Mouse (Mus musculus) neural tube, embryonic 13.5 days (tissue): ENCODE measurements around the gene Dcst1. TPM values are rescaled to one million over a fixed set of nuclear protein-coding genes. Genes with fewer than 3 reads are reported as not detected.

Source experiments
- ATAC-seq: fragments of 200-750 bp; cut with Nextera tagmentation; 2 replicates; pipeline ENCODE4 v1.8.0; 2017; ENCODE audit warnings: low read depth, mild to moderate bottlenecking, moderate TSS enrichment, moderate library complexity
- H3K27ac ChIP-seq: fragments of 300-500 bp; sonication (generic); replicated peaks from 2 replicates; pipeline ENCODE4 v1.5.1; 2015; ENCODE audit warnings: moderate library complexity, mild to moderate bottlenecking, inconsistent platforms
- H3K27me3 ChIP-seq: fragments of 300-500 bp; sonication (generic); 2 replicates; pipeline ENCODE4 v1.6.1; 2015; ENCODE audit warnings: mild to moderate bottlenecking, inconsistent platforms
- H3K36me3 ChIP-seq: fragments of 300-500 bp; sonication (generic); 2 replicates; pipeline ENCODE4 v1.6.1; 2015; ENCODE audit warnings: mild to moderate bottlenecking, inconsistent platforms
- H3K4me1 ChIP-seq: fragments of 300-500 bp; sonication (generic); replicated peaks from 2 replicates; pipeline ENCODE4 v1.6.1; 2015; ENCODE audit warnings: inconsistent platforms
- H3K4me2 ChIP-seq: fragments of 300-500 bp; sonication (generic); 2 replicates; pipeline ENCODE4 v1.6.1; 2015; ENCODE audit warnings: inconsistent platforms, mild to moderate bottlenecking, moderate library complexity
- H3K4me3 ChIP-seq: fragments of 300-500 bp; sonication (generic); 2 replicates; pipeline ENCODE4 v1.5.1; 2015; ENCODE audit warnings: mild to moderate bottlenecking, inconsistent platforms
- H3K9ac ChIP-seq: fragments of 300-500 bp; sonication (generic); 2 replicates; pipeline ENCODE4 v1.6.1; 2015; ENCODE audit warnings: moderate library complexity, mild to moderate bottlenecking, inconsistent platforms
- H3K9me3 ChIP-seq: fragments of 300-500 bp; sonication (generic); 2 replicates; pipeline ENCODE4 v1.6.1; 2016; ENCODE audit warnings: inconsistent platforms
- WGBS: fragments of 180-500 bp; shearing (Covaris S2); methylation state at CpG from one replicate; pipeline ENCODE4 v1.1.7; 2015; 5-methylcytosine and 5-hydroxymethylcytosine counted together
- polyA plus RNA-seq: library from polyadenylated mRNA; unstranded; fragments of >200 nt; fragmentation: Nextera tagmentation; extraction: Ambion mirVana; gene quantifications from 2 replicates; pipeline ENCODE4 v1.2.1, GENCODE M21; 2015

The Dcst1 gene
- polyA plus RNA-seq, 1 experiment from 2014 or later = 1.1 TPM

GRCm38 (mm10) chr3:89386438-89387420, 21.7 kb upstream of the Dcst1 start:
- H3K4me2 ChIP-seq = no peak overlapping the region
- no peak overlapping the region for H3K4me3 ChIP-seq
- 55% methylated on average over 17 of the region's 17 CpGs for WGBS
- H3K36me3 ChIP-seq = no peaks in the 10 kb centered on the region
- H3K27me3 ChIP-seq = 0 out of 2 replicates have a peak, but pooled peaks cover 5% of the 10 kb centered on the region
- no peaks in the 10 kb centered on the region for H3K9me3 ChIP-seq
- peaks cover 21% of the 10 kb centered on the region for H3K4me1 ChIP-seq
- ATAC-seq = no peak
- no peak overlapping the region for H3K27ac ChIP-seq
- H3K9ac ChIP-seq = no peak overlapping the region

DNA sequence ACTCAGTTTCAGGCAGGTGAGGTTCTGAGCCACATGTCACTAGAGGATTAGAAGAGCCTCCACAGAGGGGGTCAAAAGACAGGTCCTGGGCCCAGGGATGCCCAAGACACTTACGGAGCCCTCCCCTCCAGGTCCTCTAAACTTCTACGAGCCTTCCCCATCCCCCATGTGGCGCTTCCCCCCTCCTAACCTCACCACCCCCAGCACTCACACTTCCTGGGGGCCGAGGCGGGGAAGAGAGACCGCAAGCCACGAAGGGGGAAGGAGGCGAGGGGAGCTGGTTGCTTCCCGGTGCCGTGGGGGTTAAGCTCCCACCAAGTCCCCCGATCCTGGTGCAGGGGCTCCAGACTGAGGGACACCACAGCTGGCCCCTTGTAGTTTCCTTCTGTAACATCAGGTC, 20.4 kb upstream of the Dcst1 start:
- no peak for ATAC-seq
- 0 out of 2 replicates have a peak, but pooled peaks cover 5% of the 10 kb centered on the region for H3K27me3 ChIP-seq
- no peak overlapping the region for H3K4me3 ChIP-seq
- peaks cover 8% of the 10 kb centered on the region; the same call in 1 of the 2 replicates for H3K4me1 ChIP-seq
- H3K9me3 ChIP-seq = no peaks in the 10 kb centered on the region
- H3K9ac ChIP-seq = no peak overlapping the region
- WGBS = 55% methylated on average over 11 of the region's 11 CpGs
- no peak overlapping the region for H3K4me2 ChIP-seq
- no peaks in the 10 kb centered on the region for H3K36me3 ChIP-seq
- H3K27ac ChIP-seq = no peak overlapping the region

DNA sequence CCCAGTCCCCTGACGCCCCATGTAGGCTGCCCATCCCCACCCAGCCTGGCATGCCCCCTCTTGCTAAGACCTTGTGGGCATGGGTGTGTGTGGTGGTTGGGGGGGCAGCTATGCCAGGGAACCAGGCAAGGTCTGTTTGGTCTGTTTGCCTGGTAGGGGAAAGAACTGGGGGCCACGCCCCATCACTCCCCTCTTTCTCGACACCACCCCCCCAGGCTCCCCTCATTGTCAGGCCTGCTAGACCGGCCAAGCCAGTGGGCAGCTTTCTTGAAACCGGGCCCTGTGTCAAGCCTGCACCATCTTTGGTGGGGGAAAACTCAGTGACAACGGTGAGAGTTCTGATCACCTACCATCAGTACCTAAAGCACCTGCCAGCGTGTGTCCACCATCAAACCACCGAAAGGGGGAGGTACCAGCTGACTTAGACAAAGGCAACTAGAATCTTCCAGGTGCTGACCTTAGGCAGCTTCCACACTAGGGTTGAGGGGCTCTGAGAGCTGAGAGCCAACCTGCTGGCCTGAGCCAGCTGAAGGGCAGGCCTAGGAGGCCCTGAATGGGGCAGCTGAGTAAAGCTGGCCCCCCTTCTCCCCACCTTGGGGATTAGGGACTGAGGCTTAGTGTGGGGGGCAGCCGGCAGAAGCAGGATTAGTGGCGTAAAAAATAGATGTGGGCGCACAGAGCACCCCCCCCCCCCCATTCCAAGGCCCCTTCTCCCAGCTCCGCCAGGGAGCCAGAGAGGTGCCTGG, 19.5 kb upstream of the Dcst1 start:
- no peak overlapping the region for H3K27ac ChIP-seq
- H3K36me3 ChIP-seq = no peaks in the 10 kb centered on the region
- H3K4me2 ChIP-seq = no peak overlapping the region
- WGBS = 81% methylated on average over 11 of the region's 12 CpGs
- no peaks in the 10 kb centered on the region for H3K9me3 ChIP-seq
- no peak for ATAC-seq
- 0 out of 2 replicates have a peak, but pooled peaks cover 5% of the 10 kb centered on the region for H3K27me3 ChIP-seq
- H3K4me1 ChIP-seq = peaks cover 9% of the 10 kb centered on the region; the same call in 1 of the 2 replicates
- H3K9ac ChIP-seq = no peak overlapping the region
- no peak overlapping the region for H3K4me3 ChIP-seq

DNA sequence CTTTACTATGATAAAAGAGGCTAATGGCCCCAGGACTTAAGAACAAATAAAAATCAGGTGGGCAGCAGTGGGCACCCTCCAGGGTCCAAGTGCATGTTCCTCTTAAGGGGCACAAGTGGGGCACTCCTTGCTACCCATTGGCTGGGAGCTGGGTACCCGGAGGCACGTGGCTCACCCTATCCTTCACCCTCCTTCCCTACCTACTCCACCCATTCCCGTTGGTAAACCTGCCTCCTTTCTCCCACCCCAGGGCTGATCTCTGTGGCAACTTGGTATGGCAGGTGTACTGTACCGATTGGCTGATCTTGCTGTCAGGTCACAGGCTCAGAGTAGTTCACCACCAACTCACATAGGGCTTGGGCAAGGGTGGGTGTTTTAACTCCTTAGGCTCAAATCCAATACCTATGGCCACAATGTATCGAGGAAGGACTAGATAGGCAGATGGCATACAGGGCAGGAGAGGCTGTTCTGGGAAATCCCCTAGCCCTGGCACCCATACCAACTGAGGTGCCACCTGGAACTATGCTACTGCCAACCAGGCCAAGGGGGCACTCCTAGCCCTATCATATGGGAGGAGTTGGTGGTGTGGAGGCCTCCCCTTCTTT, 18.7 kb upstream of the Dcst1 start:
- Histone ChIP-seq H3K4me1 (peaks cover 15% of the 10 kb centered on the region), H3K9ac (no peak overlapping the region), H3K36me3 (no peaks in the 10 kb centered on the region), H3K4me2 (no peak overlapping the region), H3K9me3 (no peaks in the 10 kb centered on the region), H3K27me3 (0 out of 2 replicates have a peak, but pooled peaks cover 5% of the 10 kb centered on the region), H3K27ac (no peak overlapping the region), H3K4me3 (no peak overlapping the region)
- WGBS = 84% methylated on average over 5 of the region's 5 CpGs
- no peak for ATAC-seq

DNA sequence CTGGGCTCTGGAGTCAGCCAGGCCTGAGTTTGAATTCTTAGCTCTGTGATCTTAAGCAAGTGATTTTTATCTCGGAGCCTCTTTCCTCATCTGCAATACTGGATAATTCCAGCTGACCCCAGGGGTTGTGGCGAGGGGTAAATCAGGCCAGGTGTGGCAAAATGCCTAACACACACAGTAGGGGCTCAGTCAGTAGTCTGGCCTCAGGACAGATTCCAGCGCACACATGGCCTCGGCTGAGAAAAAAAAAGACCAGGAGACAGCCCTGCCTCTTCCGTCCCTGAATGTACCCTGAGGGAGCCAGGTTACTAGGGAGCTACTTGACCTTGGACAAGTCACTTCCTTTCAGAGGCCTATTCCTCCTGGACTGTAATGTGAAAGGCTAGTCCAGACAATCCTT, 17.9 kb upstream of the Dcst1 start:
- H3K36me3 ChIP-seq = no peaks in the 10 kb centered on the region
- H3K27me3 ChIP-seq = 0 out of 2 replicates have a peak, but pooled peaks cover 5% of the 10 kb centered on the region
- H3K4me1 ChIP-seq = peaks cover 20% of the 10 kb centered on the region
- no peak overlapping the region for H3K4me2 ChIP-seq
- no peak overlapping the region for H3K9ac ChIP-seq
- no peak overlapping the region for H3K4me3 ChIP-seq
- 82% methylated on average over 5 of the region's 5 CpGs for WGBS
- no peak for ATAC-seq
- H3K9me3 ChIP-seq = no peaks in the 10 kb centered on the region
- no peak overlapping the region for H3K27ac ChIP-seq

DNA sequence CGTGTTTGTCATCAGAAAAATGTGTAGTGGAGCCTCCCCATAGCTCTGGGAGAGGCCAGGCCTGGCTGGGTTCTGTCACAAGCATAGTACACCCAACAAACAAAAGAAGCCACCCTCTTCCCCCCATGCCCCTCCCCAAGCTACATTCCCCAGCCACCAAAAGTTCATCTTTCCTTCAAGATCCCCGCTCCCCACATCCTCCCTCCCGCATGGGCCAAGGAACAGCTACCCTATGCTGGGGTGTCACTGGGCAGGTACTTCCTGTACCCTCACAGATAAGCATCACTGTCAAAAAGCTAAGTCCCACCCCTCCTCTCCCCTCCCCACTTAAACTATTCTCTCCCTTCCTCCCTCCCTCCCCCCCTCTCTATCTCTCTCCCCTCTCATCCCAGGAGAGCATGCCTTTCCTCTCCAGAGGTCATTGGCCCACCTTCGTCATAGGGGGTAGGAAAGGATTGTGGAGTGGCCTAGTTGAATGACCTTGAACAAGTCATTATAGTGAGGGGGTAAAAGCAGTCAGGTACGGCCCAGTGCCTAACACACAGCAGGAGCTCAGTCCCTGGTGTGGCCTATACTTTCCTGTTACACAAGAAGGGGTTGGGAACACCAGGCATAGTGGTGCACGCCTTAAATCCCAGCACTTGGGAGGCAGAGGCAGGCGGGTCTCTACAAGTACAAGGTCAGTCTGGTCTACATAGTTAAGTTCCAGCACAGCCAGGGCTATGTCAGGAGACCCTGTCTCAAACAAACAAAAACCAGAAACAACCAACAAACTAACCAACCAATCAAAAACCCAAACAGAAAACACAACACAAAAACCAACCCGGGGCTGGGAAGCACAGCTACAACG, 17.2 kb upstream of the Dcst1 start:
- 87% methylated on average over 9 of the region's 9 CpGs for WGBS
- no peak overlapping the region for H3K4me3 ChIP-seq

DNA sequence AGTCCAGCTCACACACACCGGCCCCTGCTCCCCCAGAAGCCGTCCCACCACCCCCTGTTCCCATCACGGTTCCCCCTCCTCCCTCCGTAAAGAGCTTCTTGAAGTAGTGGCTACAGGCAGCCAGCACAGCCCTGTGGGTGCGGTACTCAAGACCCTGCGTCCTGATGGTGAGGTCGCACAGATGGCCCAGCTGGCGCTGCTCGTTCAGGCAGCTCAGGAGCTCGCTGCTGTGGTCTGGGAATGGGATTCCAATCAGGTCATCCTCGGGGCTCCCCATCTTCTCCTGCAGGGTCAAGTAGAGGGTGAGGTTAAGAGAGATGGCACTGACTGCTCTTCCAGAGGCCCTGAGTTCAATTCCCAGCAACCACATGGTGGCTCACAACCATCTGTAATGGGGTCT, 16.2 kb upstream of the Dcst1 start:
- Histone ChIP-seq H3K36me3 (no peaks in the 10 kb centered on the region), H3K4me2 (no peak overlapping the region), H3K27ac (no peak overlapping the region), H3K9me3 (no peaks in the 10 kb centered on the region), H3K9ac (no peak overlapping the region), H3K27me3 (0 out of 2 replicates have a peak, but pooled peaks cover 5% of the 10 kb centered on the region), H3K4me1 (peaks cover 21% of the 10 kb centered on the region), H3K4me3 (no peak overlapping the region)
- no peak for ATAC-seq
- 86% methylated on average over 11 of the region's 11 CpGs for WGBS

More for the DNA sequence above, 17.2 kb upstream of the Dcst1 start:
- no peak for ATAC-seq
- Histone ChIP-seq H3K27ac (no peak overlapping the region), H3K9ac (no peak overlapping the region), H3K27me3 (0 out of 2 replicates have a peak, but pooled peaks cover 5% of the 10 kb centered on the region), H3K4me2 (no peak overlapping the region), H3K36me3 (no peaks in the 10 kb centered on the region), H3K9me3 (no peaks in the 10 kb centered on the region), H3K4me1 (peaks cover 21% of the 10 kb centered on the region)

DNA sequence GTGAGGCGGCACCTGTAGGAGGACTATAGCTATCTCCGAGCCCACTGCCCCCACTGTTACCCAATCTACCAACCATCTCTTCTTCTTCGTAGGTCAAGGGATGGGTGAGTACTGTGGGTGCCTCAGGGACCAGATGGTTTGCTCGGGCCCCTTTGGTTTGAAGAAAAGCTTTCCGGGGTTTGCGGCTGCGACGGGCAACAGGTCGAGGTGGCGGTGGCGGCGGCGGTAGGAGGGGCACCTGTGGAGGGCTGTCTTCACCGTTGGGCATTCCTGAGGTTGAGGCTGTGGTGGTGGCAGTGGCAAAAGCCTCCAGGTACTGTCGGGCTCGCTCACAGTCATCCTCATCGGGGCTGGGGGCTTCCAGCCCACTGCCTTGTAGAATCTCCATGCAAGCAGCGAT, 15.7 kb upstream of the Dcst1 start:
- ATAC-seq = no peak
- H3K9me3 ChIP-seq = no peaks in the 10 kb centered on the region
- WGBS = 92% methylated on average over 18 of the region's 18 CpGs
- no peak overlapping the region for H3K4me3 ChIP-seq
- H3K36me3 ChIP-seq = no peaks in the 10 kb centered on the region
- peaks cover 21% of the 10 kb centered on the region for H3K4me1 ChIP-seq
- H3K27me3 ChIP-seq = 0 out of 2 replicates have a peak, but pooled peaks cover 5% of the 10 kb centered on the region
- no peak overlapping the region for H3K9ac ChIP-seq
- no peak overlapping the region for H3K4me2 ChIP-seq
- no peak overlapping the region for H3K27ac ChIP-seq

- no peak overlapping the region for H3K4me3 ChIP-seq
- peaks cover 21% of the 10 kb centered on the region for H3K4me1 ChIP-seq
- no peak overlapping the region for H3K9ac ChIP-seq
- no peak overlapping the region for H3K27ac ChIP-seq
- H3K27me3 ChIP-seq = 0 out of 2 replicates have a peak, but pooled peaks cover under 1% of the 10 kb centered on the region
- H3K36me3 ChIP-seq = no peaks in the 10 kb centered on the region
- 93% methylated on average over 14 of the region's 14 CpGs for WGBS
- no peaks in the 10 kb centered on the region for H3K9me3 ChIP-seq
- H3K4me2 ChIP-seq = no peak overlapping the region
- no peak for ATAC-seq
Observed at GRCm38 (mm10) chr3:89380291-89380690, 15.2 kb upstream of the Dcst1 start.

- no peak overlapping the region for H3K9ac ChIP-seq
- 86% methylated on average over 31 of the region's 31 CpGs for WGBS
- H3K4me3 ChIP-seq = no peak overlapping the region
- H3K4me1 ChIP-seq = peaks cover 21% of the 10 kb centered on the region
- H3K9me3 ChIP-seq = no peaks in the 10 kb centered on the region
- peak overlapping the region; percentile 76 for H3K4me2 ChIP-seq
- ATAC-seq = no peak
- H3K36me3 ChIP-seq = no peaks in the 10 kb centered on the region
- no peaks in the 10 kb centered on the region for H3K27me3 ChIP-seq
- H3K27ac ChIP-seq = no peak overlapping the region
Observed at GRCm38 (mm10) chr3:89379388-89380131, 14.5 kb upstream of the Dcst1 start.
